9 mouse cellular contexts compared by ENCODE assay signal in the genomic region with DNA sequence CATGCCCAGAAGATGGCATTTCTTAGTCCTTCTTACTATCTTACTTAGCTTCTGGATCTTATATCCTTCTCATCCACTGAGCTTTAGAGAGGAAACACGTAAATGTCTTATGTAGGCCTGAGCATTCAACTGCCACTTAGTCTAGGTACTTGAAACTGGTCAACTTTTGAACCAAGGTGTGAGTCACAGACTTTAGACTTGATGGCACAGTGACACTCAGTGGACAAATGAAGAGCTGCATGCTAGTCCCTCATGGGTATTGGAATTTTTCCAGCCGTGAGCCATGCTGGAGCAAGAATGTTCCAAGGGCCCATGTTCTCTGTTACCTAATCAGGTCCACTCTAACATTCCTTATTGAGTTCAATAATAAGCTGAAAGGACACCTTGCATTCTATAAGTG. TPM values are rescaled to one million over a fixed set of nuclear protein-coding genes. Genes with fewer than 3 reads are reported as not detected.
DNase-seq lines count a peak whose midpoint lies in the region; ATAC-seq lines count a peak whose summit lies in the region.
"Had no signal": no experiment of that assay in that cellular context is flagged by ENCODE, and none has a peak within 500 bp of the region (broad histone marks: within the 10 kb centered on the region; RNA-seq: fewer than 3 reads in every experiment).

No protein-coding gene starts in this region.

- H3K36me3 ChIP-seq in midbrain, embryonic 14.5 days (ENCODE audit: control insufficient read depth, insufficient read depth, low read length): no peaks in the 10 kb centered on the region
- H3K36me3 ChIP-seq in midbrain, embryonic 10.5 days: peaks cover 50% of the 10 kb centered on the region
- peaks cover 15% of the 10 kb centered on the region for H3K36me3 ChIP-seq in forebrain, embryonic 12.5 days (replicated peaks)

- H3K4me1 ChIP-seq in midbrain, embryonic 14.5 days (ENCODE audit: control insufficient read depth, insufficient read depth, low read length): no peaks in the 10 kb centered on the region
- H3K4me1 ChIP-seq in midbrain, embryonic 10.5 days: no peaks in the 10 kb centered on the region
- no peaks in the 10 kb centered on the region for H3K4me1 ChIP-seq in forebrain, embryonic 12.5 days

- no peaks in the 10 kb centered on the region for H3K9me3 ChIP-seq in midbrain, embryonic 14.5 days (ENCODE audit: control insufficient read depth, low read length)
- peaks cover 6% of the 10 kb centered on the region; the same call in 1 of the 2 replicates for H3K9me3 ChIP-seq in midbrain, embryonic 10.5 days (replicated peaks)
- H3K9me3 ChIP-seq in forebrain, embryonic 12.5 days: 0 out of 2 replicates have a peak, but pooled peaks cover 3% of the 10 kb centered on the region

- H3K4me2 ChIP-seq in midbrain, embryonic 14.5 days (ENCODE audit: low read length): no peak overlapping the region
- H3K4me2 ChIP-seq in forebrain, embryonic 12.5 days: no peak overlapping the region

- H3K27ac ChIP-seq in midbrain, embryonic 14.5 days (replicated peaks; ENCODE audit: low read depth, low read length): no peak overlapping the region
- H3K27ac ChIP-seq in midbrain, embryonic 10.5 days (replicated peaks): no peak overlapping the region
- H3K27ac ChIP-seq in forebrain, embryonic 12.5 days: no peak overlapping the region

- no peak overlapping the region for H3K4me3 ChIP-seq in midbrain, embryonic 14.5 days (replicated peaks; ENCODE audit: low read depth, low read length)
- H3K4me3 ChIP-seq in midbrain, embryonic 10.5 days: no peak overlapping the region
- H3K4me3 ChIP-seq in forebrain, embryonic 12.5 days (replicated peaks): no peak overlapping the region
- H3K4me3 ChIP-seq: erythroblast, embryonic 14.5 days had no signal

- ATAC-seq in midbrain, embryonic 14.5 days (ENCODE audit: low FRiP score, low TSS enrichment): no peak
- no peak for ATAC-seq in forebrain, embryonic 12.5 days (ENCODE audit: low FRiP score)

- no peak overlapping the region for H3K9ac ChIP-seq in midbrain, embryonic 14.5 days (replicated peaks; ENCODE audit: low read length)
- H3K9ac ChIP-seq in forebrain, embryonic 12.5 days: no peak overlapping the region

- intact Hi-C loops in heart, postnatal 10 days (cut with DNase I): loop anchor here (1.0 to 5.0 kb wide), 4 partner anchors 43 to 210 kb away; no protein-coding TSS in a partner anchor

- peak; percentile 78 for DNase-seq in midbrain, embryonic 14.5 days
- no peak for DNase-seq in midbrain, embryonic 10.5 days (ENCODE audit: low spot score)
- peak; percentile 72 for DNase-seq in MN1 (ENCODE audit: low spot score)
- DNase-seq in cerebellum, adult 9-10 months: peak; percentile 74
- DNase-seq in heart, postnatal 10 days: peak; percentile 77 to 85
- peak; percentile 70 to 72 for DNase-seq in layer of hippocampus, postnatal 10 days (ENCODE audit: low spot score in 2 of 2)
- DNase-seq in mesoderm, embryonic 11.5 days (ENCODE audit: low read depth, low spot score): peak; percentile 49

- 49% methylated on average over 2 of the region's 2 CpGs for WGBS in midbrain, embryonic 14.5 days
- 50% methylated on average over 2 of the region's 2 CpGs for WGBS in midbrain, embryonic 10.5 days
- 61% methylated on average over 2 of the region's 2 CpGs for WGBS in forebrain, embryonic 12.5 days

- H3K27me3 ChIP-seq in midbrain, embryonic 14.5 days (ENCODE audit: control insufficient read depth, insufficient read depth, low read length): no peaks in the 10 kb centered on the region
- H3K27me3 ChIP-seq in midbrain, embryonic 10.5 days (ENCODE audit: low read depth, poor library complexity, severe bottlenecking): no peaks in the 10 kb centered on the region
- H3K27me3 ChIP-seq in forebrain, embryonic 12.5 days: no peaks in the 10 kb centered on the region

RNA-seq across cellular contexts. Expression of a gene that starts 13.0 kb away (rescaled TPM):
- 31.9 and 33.5 TPM in 2 replicates for polyA plus RNA-seq in midbrain, embryonic 14.5 days (2014; fragmentation: Nextera tagmentation; extraction: Ambion mirVana)
- 36.9 and 37.1 TPM in 2 replicates for polyA plus RNA-seq in midbrain, embryonic 10.5 days (2016; fragmentation: Nextera tagmentation; extraction: Ambion mirVana)
- 10 to 100 TPM; 59.0 to 61.0 TPM for total RNA-seq in heart, postnatal 10 days (2021)
- total RNA-seq in layer of hippocampus, postnatal 10 days (2021): 10 to 100 TPM; 38.4 to 41.3 TPM
- 31.5 and 35.1 TPM in 2 replicates for polyA plus RNA-seq in forebrain, embryonic 12.5 days (2016; fragmentation: Nextera tagmentation; extraction: Ambion mirVana)

RNA-seq across cellular contexts. Expression of a gene that starts 49.0 kb away (rescaled TPM):
- 5.5 and 5.6 TPM in 2 replicates for polyA plus RNA-seq in midbrain, embryonic 14.5 days (2014; fragmentation: Nextera tagmentation; extraction: Ambion mirVana)
- 2.9 and 3.4 TPM in 2 replicates for polyA plus RNA-seq in midbrain, embryonic 10.5 days (2016; fragmentation: Nextera tagmentation; extraction: Ambion mirVana)
- 10 to 100 TPM; 19.5 to 20.0 TPM for total RNA-seq in heart, postnatal 10 days (2021)
- 10 to 100 TPM; 21.8 to 24.0 TPM for total RNA-seq in layer of hippocampus, postnatal 10 days (2021)
- 5.1 and 5.2 TPM in 2 replicates for polyA plus RNA-seq in forebrain, embryonic 12.5 days (2016; fragmentation: Nextera tagmentation; extraction: Ambion mirVana)
